Mouse (Mus musculus): ENCODE measurements at regions not wholly inside any gene's neighbourhood (a gene's known extent, or its start where the extent isn't known, plus 50 kb on each side); places are given as distances from the start of the nearest gene placed in this dataset.
A peak's percentile ranks its signal among the peaks of the same experiment; 100 is the strongest.
"Not testable (repeated sequence)": the region's sequence is repeated elsewhere in the genome, so short reads cannot be mapped to it uniquely, and the experiment has no call there.

DNA sequence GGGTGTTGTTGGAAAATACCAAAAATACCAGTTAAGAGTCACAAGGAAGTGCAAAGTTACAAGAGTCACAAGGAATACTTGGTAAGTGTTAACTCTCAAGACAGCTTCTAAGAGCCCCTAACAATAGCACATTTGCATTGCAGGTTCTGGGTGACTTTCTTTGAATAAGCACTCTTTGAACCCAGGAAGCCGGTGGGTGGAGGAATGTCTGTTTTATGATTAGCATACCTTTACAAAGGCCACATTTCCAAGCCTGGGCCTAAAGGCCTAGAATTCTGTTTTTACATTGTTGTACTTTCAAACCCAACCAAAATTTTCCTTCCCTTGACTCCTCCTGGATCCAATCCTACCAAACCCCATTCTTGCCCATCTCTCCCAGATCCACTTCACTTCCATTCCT, 693.5 kb upstream of the Gria3 start:
- intact Hi-C loops (cut with DNase I); DNase-seq (ENCODE audit: low spot score in 2 of 2): not testable (repeated sequence)

GRCm38 (mm10) chrX:40708631-40709030, 692.0 kb upstream of the Gria3 start:
- DNase-seq (ENCODE audit: low spot score in 2 of 2): no peak
- intact Hi-C loops (cut with DNase I): no loop called here

DNA sequence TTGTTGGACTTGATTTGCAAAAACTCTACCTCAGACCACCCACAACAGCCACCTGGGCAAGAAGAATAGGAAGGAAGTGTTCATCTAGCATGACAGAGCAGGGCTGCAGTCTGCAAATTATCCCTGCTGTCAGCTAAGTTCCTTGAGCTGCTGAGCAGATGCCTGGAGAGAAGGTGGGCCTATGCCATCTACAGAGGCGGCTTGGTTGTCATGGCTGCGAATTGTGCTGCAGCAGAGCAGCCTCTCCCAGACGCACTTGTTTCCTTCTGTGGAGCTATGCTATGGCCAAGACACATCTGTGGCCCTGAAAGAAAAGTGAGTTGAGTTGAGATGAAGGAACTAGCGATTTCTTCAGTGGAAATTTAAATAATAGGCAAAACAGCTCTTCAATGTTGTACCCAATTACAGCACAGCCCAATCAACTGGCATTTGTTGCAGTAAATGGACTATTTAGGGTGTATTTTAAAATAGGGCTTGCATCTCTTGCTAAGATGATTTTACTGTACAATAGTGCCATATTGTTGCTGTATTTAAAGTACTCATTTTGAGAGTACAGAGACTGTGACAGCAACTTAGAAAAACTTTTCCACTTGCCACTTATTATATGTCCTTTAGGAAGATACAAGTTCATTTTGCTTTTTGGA, 659.8 kb upstream of the Gria3 start:
- peak; percentile 34 to 85 for DNase-seq (ENCODE audit: low spot score in 2 of 2)
- intact Hi-C loops (cut with DNase I): no loop called here
